In genomic region chr7:28168320-28169115, GRCm38 (mm10) we compare ENCODE assay signal across 8 mouse cellular contexts. TPM values are rescaled to one million over a fixed set of nuclear protein-coding genes. Genes with fewer than 3 reads are reported as not detected.
DNase-seq lines count a peak whose midpoint lies in the region; ATAC-seq lines count a peak whose summit lies in the region.

No protein-coding gene starts in this region.

- peak overlapping the region; percentile 88 for H3K27ac ChIP-seq in hindbrain, embryonic 14.5 days
- H3K27ac ChIP-seq in macrophage: peak overlapping the region; percentile 80

- H3K27me3 ChIP-seq in hindbrain, embryonic 14.5 days (ENCODE audit: control insufficient read depth, insufficient read depth, low read length): no peaks in the 10 kb centered on the region

- no peaks in the 10 kb centered on the region for H3K36me3 ChIP-seq in hindbrain, embryonic 14.5 days (replicated peaks; ENCODE audit: control insufficient read depth, insufficient read depth)
- no peaks in the 10 kb centered on the region for H3K36me3 ChIP-seq in macrophage (ENCODE audit: inconsistent target)

- no peaks in the 10 kb centered on the region for H3K9me3 ChIP-seq in hindbrain, embryonic 14.5 days (ENCODE audit: control insufficient read depth, low read length)

- peak; percentile 44; the same call in 1 of the 2 replicates for ATAC-seq in hindbrain, embryonic 14.5 days (ENCODE audit: low FRiP score)

- H3K79me2 ChIP-seq in macrophage (ENCODE audit: inconsistent target): peaks cover 34% of the 10 kb centered on the region

- peak overlapping the region; percentile 66 for H3K9ac ChIP-seq in hindbrain, embryonic 14.5 days

- 14% methylated on average over 9 of the region's 9 CpGs for WGBS in hindbrain, embryonic 14.5 days
- 2% methylated on average over 9 of the region's 9 CpGs for WGBS in macrophage (ENCODE audit: missing documents)

- peaks cover 25% of the 10 kb centered on the region for H3K4me1 ChIP-seq in hindbrain, embryonic 14.5 days (replicated peaks; ENCODE audit: control insufficient read depth, insufficient read depth, low read length)

- peak; percentile 70 for DNase-seq in T-cell, adult 2 months (ENCODE audit: low spot score)
- DNase-seq in cerebellum, adult 9-10 months: peak; percentile 68
- peak; percentile 40 to 50 for DNase-seq in frontal cortex, postnatal 10 days (ENCODE audit: low spot score in 2 of 2)
- DNase-seq in hindbrain, embryonic 14.5 days (ENCODE audit: low spot score): peak; percentile 72
- DNase-seq in layer of hippocampus, postnatal 14 days (ENCODE audit: low spot score in 2 of 2): peak; percentile 53 to 65
- peak; percentile 49 to 52 for DNase-seq in right cerebral cortex, adult 2 months (ENCODE audit: low spot score in 2 of 2)
- DNase-seq in urinary bladder, postnatal 4 days (ENCODE audit: low spot score in 2 of 2): peak; percentile 52 to 78

- peak overlapping the region; percentile 84 for H3K4me2 ChIP-seq in hindbrain, embryonic 14.5 days (replicated peaks)

- H3K4me3 ChIP-seq in hindbrain, embryonic 14.5 days (replicated peaks; ENCODE audit: low read length): peak overlapping the region; percentile 77
- peak overlapping the region; percentile 76 for H3K4me3 ChIP-seq in macrophage (ENCODE audit: inconsistent target)

RNA-seq across cellular contexts. Expression of gene Fbl, which starts 1.0 kb away (rescaled TPM):
- polyA plus RNA-seq in hindbrain, embryonic 14.5 days (2014; fragmentation: Nextera tagmentation; extraction: Ambion mirVana): 23.1 and 28.2 TPM in 2 replicates
- total RNA-seq in layer of hippocampus, postnatal 14 days (2021): 10 to 100 TPM; 53.0 to 58.7 TPM
- total RNA-seq in macrophage (2018; cell fraction: chromatin; rRNA removed): 10 to 100 TPM; 15.7 to 69.6 (median 35.0) TPM
- total RNA-seq in macrophage (2018; cell fraction: cytosol; rRNA removed): 10 to 100 TPM; 31.8 to 58.0 (median 45.9) TPM
- total RNA-seq in macrophage (2018; cell fraction: nucleus; rRNA removed): 10 to 100 TPM; 16.3 to 82.0 (median 24.3) TPM
- 53.7 to 146 TPM (median 80.2 TPM) in 3 replicates for polyA plus RNA-seq in macrophage (2018)

RNA-seq across cellular contexts. Expression of gene Dyrk1b, which starts 10.8 kb away (rescaled TPM):
- 11.6 and 12.6 TPM in 2 replicates for polyA plus RNA-seq in hindbrain, embryonic 14.5 days (2014; fragmentation: Nextera tagmentation; extraction: Ambion mirVana)
- total RNA-seq in layer of hippocampus, postnatal 14 days (2021): 10 to 100 TPM; 37.5 to 43.5 TPM
- total RNA-seq in macrophage (2018; cell fraction: chromatin; rRNA removed): 10 to 100 TPM in 21 of 26 experiments, 1 to 10 TPM in 5; 4.7 to 44.1 (median 15.1) TPM
- 10 to 100 TPM in 19 of 26 experiments, 1 to 10 TPM in 7; 6.8 to 19.9 (median 12.2) TPM for total RNA-seq in macrophage (2018; cell fraction: cytosol; rRNA removed)
- 10 to 100 TPM in 16 of 26 experiments, 1 to 10 TPM in 10; 5.9 to 31.2 (median 10.6) TPM for total RNA-seq in macrophage (2018; cell fraction: nucleus; rRNA removed)
- polyA plus RNA-seq in macrophage (2018): 2.6 to 13.6 TPM (median 7.4 TPM) in 3 replicates

RNA-seq across cellular contexts. Expression of gene 9530053A07Rik, which starts 39.3 kb away (rescaled TPM):
- 0.09 and 0.24 TPM in 2 replicates for polyA plus RNA-seq in hindbrain, embryonic 14.5 days (2014; fragmentation: Nextera tagmentation; extraction: Ambion mirVana)
- under 1 TPM; 0.05 to 0.12 TPM for total RNA-seq in layer of hippocampus, postnatal 14 days (2021)
- not detected for total RNA-seq in macrophage (2018; cell fraction: chromatin; rRNA removed)
- total RNA-seq in macrophage (2018; cell fraction: cytosol; rRNA removed): not detected
- total RNA-seq in macrophage (2018; cell fraction: nucleus; rRNA removed): under 1 TPM in 1 of 26 experiments, not detected in 25; 0.42 TPM
- not detected in 3 replicates for polyA plus RNA-seq in macrophage (2018)

Comparison
In these comparisons a context has a peak if more than half of its experiments do, and no peak if none do; other contexts are left out.
1. Peak in every context shown above with its lines: DNase-seq, ATAC-seq, H3K4me3 ChIP-seq and H3K27ac ChIP-seq.